Mouse (Mus musculus): ENCODE results near the gene Pate2. TPM values are rescaled to one million over a fixed set of nuclear protein-coding genes. Genes with fewer than 3 reads are reported as not detected.

The Pate2 gene
- polyA plus RNA-seq, 1 experiment from 2014 or later, result 0.53 TPM

DNA sequence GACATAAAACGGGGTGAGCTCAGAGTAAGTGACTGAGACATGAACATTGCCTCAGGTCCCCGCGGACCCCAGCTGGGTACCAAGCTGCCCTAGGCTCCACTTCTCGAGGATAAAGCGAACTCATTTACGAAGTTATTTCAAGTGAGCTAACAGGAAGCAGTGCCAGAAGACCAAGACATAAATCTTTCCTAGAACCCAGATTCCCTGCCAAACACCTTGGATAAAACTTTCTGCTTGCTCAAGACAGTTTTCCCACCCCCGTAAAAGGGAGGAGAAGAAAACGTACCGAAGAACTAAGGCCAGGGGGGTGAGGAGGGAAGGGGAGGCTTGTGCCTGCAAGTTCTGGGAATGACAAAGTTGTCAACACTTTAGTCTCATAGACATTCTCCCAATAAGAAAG is 36.8 kb upstream of the Pate2 start:
- no peak overlapping the region for H3K4me3 ChIP-seq (ENCODE audit: low read length)
- H3K4me1 ChIP-seq (ENCODE audit: control insufficient read depth, insufficient read depth, low read length), result no peaks in the 10 kb centered on the region
- H3K27me3 ChIP-seq (ENCODE audit: control insufficient read depth, insufficient read depth, low read length), result no peaks in the 10 kb centered on the region
- no peaks in the 10 kb centered on the region for H3K9me3 ChIP-seq (replicated peaks; ENCODE audit: control insufficient read depth, low read length)
- no peaks in the 10 kb centered on the region for H3K36me3 ChIP-seq (ENCODE audit: control insufficient read depth, insufficient read depth)
- no peak overlapping the region for H3K27ac ChIP-seq (ENCODE audit: low read length)
- 66% methylated on average over 9 of the region's 9 CpGs for WGBS
- H3K9ac ChIP-seq (ENCODE audit: low read length), result no peak overlapping the region
- H3K4me2 ChIP-seq (ENCODE audit: low read depth, low read length), result no peak overlapping the region
- no peak for ATAC-seq (replicated peaks; ENCODE audit: extremely low read depth, insufficient read depth, low FRiP score)

DNA sequence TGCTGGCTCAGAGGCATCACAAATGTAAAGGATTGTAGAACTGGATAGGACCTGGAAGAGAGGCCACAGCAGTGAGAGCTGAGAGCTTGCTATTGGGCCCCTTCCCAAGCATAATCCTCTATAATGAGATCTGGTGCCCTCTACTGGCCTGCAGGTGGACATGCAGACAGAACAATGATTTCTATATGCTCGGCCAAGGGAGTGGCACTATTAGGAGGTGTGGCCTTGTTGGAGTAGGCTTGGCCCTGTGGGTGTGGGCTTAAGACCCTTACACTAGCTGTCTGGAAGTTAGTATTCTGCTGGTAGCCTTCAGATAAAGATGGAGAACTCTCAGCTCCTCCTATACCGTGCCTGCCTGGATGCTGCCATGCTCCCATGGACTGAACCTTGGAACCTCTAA is 35.0 kb upstream of the Pate2 start:
- Histone ChIP-seq H3K27me3 (ENCODE audit: control insufficient read depth, insufficient read depth, low read length) (no peaks in the 10 kb centered on the region), H3K4me2 (ENCODE audit: low read depth, low read length) (no peak overlapping the region), H3K4me3 (ENCODE audit: low read length) (no peak overlapping the region), H3K9me3 (replicated peaks; ENCODE audit: control insufficient read depth, low read length) (no peaks in the 10 kb centered on the region), H3K36me3 (ENCODE audit: control insufficient read depth, insufficient read depth) (no peaks in the 10 kb centered on the region), H3K9ac (ENCODE audit: low read length) (no peak overlapping the region), H3K4me1 (ENCODE audit: control insufficient read depth, insufficient read depth, low read length) (no peaks in the 10 kb centered on the region), H3K27ac (ENCODE audit: low read length) (no peak overlapping the region)
- 8% methylated on average over 2 of the region's 2 CpGs for WGBS
- peak; percentile 80 for ATAC-seq (replicated peaks; ENCODE audit: extremely low read depth, insufficient read depth, low FRiP score)

DNA sequence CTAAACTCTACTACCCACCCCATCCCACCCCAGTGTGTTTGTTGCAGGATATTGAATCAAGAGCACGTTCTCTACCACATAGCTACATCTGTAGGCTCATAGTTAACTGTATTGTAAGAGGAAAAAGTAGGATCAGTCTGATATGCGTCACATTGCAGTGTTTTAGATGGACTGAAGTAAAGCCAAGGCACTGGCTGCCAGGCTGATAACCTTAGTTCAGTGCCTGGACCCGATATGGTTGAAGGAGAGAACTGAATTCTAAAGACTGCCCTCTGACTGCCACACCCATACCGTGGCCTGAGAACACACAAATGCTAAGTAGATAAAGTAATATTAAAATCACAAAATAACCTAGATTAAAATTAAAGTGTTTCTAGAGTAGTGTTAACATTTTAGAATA is 34.2 kb upstream of the Pate2 start:
- Histone ChIP-seq H3K4me3 (ENCODE audit: low read length) (no peak overlapping the region), H3K27ac (ENCODE audit: low read length) (no peak overlapping the region), H3K4me1 (ENCODE audit: control insufficient read depth, insufficient read depth, low read length) (no peaks in the 10 kb centered on the region), H3K9me3 (replicated peaks; ENCODE audit: control insufficient read depth, low read length) (no peaks in the 10 kb centered on the region), H3K9ac (ENCODE audit: low read length) (no peak overlapping the region), H3K27me3 (ENCODE audit: control insufficient read depth, insufficient read depth, low read length) (no peaks in the 10 kb centered on the region), H3K36me3 (ENCODE audit: control insufficient read depth, insufficient read depth) (no peaks in the 10 kb centered on the region), H3K4me2 (ENCODE audit: low read depth, low read length) (no peak overlapping the region)
- ATAC-seq (replicated peaks; ENCODE audit: extremely low read depth, insufficient read depth, low FRiP score), result no peak
- WGBS, result 57% methylated on average over 4 of the region's 4 CpGs

DNA sequence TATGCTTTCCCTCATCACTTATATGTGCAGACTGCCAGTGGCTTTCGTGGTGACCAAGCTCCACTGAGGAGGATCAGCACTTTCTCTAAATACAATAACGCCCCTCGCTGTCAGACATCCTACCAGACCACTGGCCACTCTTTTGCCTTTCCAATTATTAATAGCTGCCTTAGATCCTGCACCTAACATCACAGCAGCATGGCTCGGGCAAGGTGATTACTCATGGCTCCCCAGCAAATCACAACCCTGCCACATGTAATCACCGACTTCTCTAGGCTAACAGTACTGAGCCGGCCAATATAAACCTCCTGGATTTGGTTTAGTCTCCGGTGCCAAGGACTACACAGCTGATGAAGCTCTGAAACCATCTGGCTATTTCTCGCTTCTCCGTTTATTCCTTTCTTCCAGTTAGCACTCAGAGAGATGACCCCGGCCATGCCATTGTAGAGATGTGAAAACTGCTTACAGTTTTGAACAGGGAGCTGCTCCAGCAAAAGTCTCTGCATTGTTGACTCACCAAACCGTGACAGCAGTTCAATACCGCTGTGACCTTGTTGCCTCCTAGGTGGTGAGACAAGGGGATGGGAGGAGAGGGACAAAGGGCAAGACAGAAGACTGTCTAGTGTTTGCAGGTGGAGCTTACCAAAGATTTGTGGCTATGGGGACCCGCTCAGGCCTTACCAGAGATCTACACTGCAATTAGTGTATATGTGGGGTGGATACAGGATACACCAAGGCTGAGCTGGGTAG is 30.9 kb upstream of the Pate2 start:
- no peak overlapping the region for H3K4me2 ChIP-seq (ENCODE audit: low read depth, low read length)
- no peak overlapping the region for H3K9ac ChIP-seq (ENCODE audit: low read length)
- no peak overlapping the region for H3K27ac ChIP-seq (ENCODE audit: low read length)
- 78% methylated on average over 13 of the region's 13 CpGs for WGBS
- H3K27me3 ChIP-seq (ENCODE audit: control insufficient read depth, insufficient read depth, low read length), result no peaks in the 10 kb centered on the region
- no peaks in the 10 kb centered on the region for H3K36me3 ChIP-seq (ENCODE audit: control insufficient read depth, insufficient read depth)
- no peaks in the 10 kb centered on the region for H3K4me1 ChIP-seq (ENCODE audit: control insufficient read depth, insufficient read depth, low read length)
- H3K4me3 ChIP-seq (ENCODE audit: low read length), result no peak overlapping the region
- no peaks in the 10 kb centered on the region for H3K9me3 ChIP-seq (replicated peaks; ENCODE audit: control insufficient read depth, low read length)
- ATAC-seq (replicated peaks; ENCODE audit: extremely low read depth, insufficient read depth, low FRiP score), result no peak

DNA sequence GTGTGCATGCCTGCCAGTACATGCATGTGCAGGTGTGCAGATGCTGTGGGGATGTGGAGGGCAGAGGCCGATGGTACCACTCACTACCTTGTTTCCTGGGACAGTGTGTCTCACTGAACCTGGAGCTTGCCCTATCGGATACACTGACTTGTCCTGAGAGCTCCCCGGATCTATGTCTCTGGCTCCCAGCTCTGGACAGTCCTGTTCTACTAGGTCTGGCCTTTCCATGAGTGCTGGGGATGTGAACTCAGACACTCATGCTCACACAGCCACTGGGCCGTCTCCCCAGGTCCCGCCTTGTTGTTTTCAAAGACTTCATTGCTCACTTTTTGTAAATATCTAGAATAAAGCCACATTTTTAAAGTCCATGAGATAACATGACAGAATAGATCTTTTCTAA is 29.1 kb upstream of the Pate2 start:
- Histone ChIP-seq H3K9me3 (replicated peaks; ENCODE audit: control insufficient read depth, low read length) (no peaks in the 10 kb centered on the region), H3K4me3 (ENCODE audit: low read length) (no peak overlapping the region), H3K9ac (ENCODE audit: low read length) (no peak overlapping the region), H3K27ac (ENCODE audit: low read length) (no peak overlapping the region), H3K36me3 (ENCODE audit: control insufficient read depth, insufficient read depth) (no peaks in the 10 kb centered on the region), H3K27me3 (ENCODE audit: control insufficient read depth, insufficient read depth, low read length) (no peaks in the 10 kb centered on the region), H3K4me2 (ENCODE audit: low read depth, low read length) (no peak overlapping the region), H3K4me1 (ENCODE audit: control insufficient read depth, insufficient read depth, low read length) (no peaks in the 10 kb centered on the region)
- ATAC-seq (replicated peaks; ENCODE audit: extremely low read depth, insufficient read depth, low FRiP score), result no peak
- WGBS, result 77% methylated on average over 5 of the region's 5 CpGs

DNA sequence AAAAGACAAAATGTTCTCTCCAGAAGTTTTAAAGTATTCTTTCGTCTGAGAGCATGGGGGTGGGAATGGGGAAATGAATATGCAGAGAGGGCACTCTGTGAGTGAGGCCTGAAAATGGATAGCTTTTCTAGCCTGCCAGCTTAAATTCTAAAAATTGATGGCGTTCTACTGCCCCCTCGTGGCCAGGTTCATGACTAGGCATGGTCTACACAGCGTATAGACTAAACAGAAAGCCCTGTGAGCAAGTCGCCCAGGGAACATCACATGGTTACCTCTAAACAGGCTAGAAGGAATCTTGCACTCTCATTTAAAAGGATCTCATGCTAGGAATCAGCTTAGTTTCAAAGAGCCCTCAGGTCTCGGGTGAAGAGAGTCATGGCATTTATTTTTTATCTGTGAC is 28.6 kb upstream of the Pate2 start:
- no peaks in the 10 kb centered on the region for H3K36me3 ChIP-seq (ENCODE audit: control insufficient read depth, insufficient read depth)
- no peak overlapping the region for H3K27ac ChIP-seq (ENCODE audit: low read length)
- no peak overlapping the region for H3K4me2 ChIP-seq (ENCODE audit: low read depth, low read length)
- H3K4me1 ChIP-seq (ENCODE audit: control insufficient read depth, insufficient read depth, low read length), result no peaks in the 10 kb centered on the region
- no peak; the same call in 1 of the 2 replicates for ATAC-seq (replicated peaks; ENCODE audit: extremely low read depth, insufficient read depth, low FRiP score)
- H3K4me3 ChIP-seq (ENCODE audit: low read length), result no peak overlapping the region
- no peak overlapping the region for H3K9ac ChIP-seq (ENCODE audit: low read length)
- H3K27me3 ChIP-seq (ENCODE audit: control insufficient read depth, insufficient read depth, low read length), result no peaks in the 10 kb centered on the region
- WGBS, result 9% methylated on average over 6 of the region's 6 CpGs
- H3K9me3 ChIP-seq (replicated peaks; ENCODE audit: control insufficient read depth, low read length), result no peaks in the 10 kb centered on the region

DNA sequence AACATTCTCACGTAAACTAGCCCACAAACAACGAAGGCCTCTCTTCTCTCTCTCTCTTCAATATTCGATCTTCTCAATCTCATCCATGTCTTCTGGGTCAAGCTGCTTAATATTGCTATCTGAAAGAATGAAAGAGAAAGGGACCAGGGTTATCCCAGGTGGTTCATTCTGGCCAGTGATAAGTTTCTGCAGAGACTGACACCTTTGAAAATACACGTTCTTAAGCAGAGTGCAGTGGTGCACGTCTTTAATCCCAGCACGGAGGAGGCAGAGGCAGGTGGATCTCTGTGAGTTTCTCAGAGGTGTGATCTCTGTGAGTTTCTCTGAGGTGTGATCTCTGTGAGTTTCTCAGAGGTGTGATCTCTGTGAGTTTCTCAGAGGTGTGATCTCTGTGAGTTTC is 28.1 kb upstream of the Pate2 start:
- Histone ChIP-seq H3K9ac (ENCODE audit: low read length) (no peak overlapping the region), H3K27ac (ENCODE audit: low read length) (no peak overlapping the region), H3K4me3 (ENCODE audit: low read length) (no peak overlapping the region), H3K27me3 (ENCODE audit: control insufficient read depth, insufficient read depth, low read length) (no peaks in the 10 kb centered on the region), H3K9me3 (replicated peaks; ENCODE audit: control insufficient read depth, low read length) (no peaks in the 10 kb centered on the region), H3K4me2 (ENCODE audit: low read depth, low read length) (no peak overlapping the region), H3K36me3 (ENCODE audit: control insufficient read depth, insufficient read depth) (no peaks in the 10 kb centered on the region), H3K4me1 (ENCODE audit: control insufficient read depth, insufficient read depth, low read length) (no peaks in the 10 kb centered on the region)
- ATAC-seq (replicated peaks; ENCODE audit: extremely low read depth, insufficient read depth, low FRiP score), result no peak
- 58% methylated on average over 6 of the region's 6 CpGs for WGBS

DNA sequence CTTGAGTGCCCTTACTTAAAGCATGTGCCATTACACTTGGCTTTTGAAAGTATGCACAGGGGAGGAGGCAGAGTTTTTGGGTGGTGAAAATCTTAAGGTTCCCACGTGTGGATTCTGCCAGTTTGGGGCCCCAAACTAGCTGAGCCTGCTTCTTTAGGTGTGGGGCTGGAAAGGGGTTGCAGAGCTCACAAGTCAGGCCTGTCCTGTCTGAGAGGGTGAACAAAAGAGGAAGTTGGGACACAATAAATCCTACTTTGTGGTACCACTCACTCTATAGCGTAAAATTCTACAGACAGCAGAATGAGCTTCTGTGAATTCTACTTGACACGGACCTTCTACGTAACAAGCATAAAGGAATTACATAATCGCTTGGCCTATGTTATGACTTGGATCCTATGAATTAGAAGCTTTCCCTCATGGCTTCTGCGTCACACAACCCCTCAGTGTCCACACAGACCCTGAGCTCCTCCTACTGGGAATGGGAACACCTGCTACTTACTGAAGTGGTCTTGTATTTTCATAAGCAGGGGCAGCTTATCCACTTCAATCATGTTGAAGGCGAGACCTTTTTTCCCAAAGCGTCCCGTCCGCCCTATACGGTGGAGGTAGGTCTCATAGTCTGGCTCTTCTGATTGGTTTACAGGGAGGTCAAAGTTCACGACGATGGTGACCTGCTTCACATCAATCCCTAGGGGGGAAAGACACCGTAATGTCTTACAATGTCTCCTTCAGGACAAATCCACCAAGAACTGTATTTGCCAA is 26.8 kb upstream of the Pate2 start:
- Histone ChIP-seq H3K9ac (ENCODE audit: low read length) (no peak overlapping the region), H3K4me2 (ENCODE audit: low read depth, low read length) (no peak overlapping the region), H3K9me3 (replicated peaks; ENCODE audit: control insufficient read depth, low read length) (no peaks in the 10 kb centered on the region), H3K27me3 (ENCODE audit: control insufficient read depth, insufficient read depth, low read length) (no peaks in the 10 kb centered on the region), H3K4me1 (ENCODE audit: control insufficient read depth, insufficient read depth, low read length) (no peaks in the 10 kb centered on the region), H3K27ac (ENCODE audit: low read length) (no peak overlapping the region), H3K36me3 (ENCODE audit: control insufficient read depth, insufficient read depth) (no peaks in the 10 kb centered on the region), H3K4me3 (ENCODE audit: low read length) (no peak overlapping the region)
- WGBS, result 80% methylated on average over 14 of the region's 14 CpGs
- no peak for ATAC-seq (replicated peaks; ENCODE audit: extremely low read depth, insufficient read depth, low FRiP score)

DNA sequence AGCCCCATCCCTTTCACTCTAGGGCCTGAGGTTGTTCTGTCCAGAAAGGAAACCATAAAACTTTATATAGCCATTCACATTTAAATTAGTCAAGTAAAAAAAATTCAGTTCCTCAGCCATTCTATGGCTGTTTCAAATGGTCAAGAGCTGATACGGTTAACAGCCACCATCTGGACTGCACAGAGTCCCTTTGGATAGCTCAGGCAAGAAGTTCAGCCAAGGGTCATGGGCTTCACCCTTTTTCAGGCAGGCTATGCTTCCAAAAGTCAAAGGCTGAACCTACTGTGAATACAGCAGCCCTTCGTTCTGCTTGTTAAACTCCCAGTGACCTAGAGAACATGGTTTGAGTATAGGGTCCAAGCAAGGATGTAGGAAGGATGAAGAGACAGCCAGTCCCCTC is 25.4 kb upstream of the Pate2 start:
- Histone ChIP-seq H3K9me3 (replicated peaks; ENCODE audit: control insufficient read depth, low read length) (no peaks in the 10 kb centered on the region), H3K27ac (ENCODE audit: low read length) (no peak overlapping the region), H3K36me3 (ENCODE audit: control insufficient read depth, insufficient read depth) (no peaks in the 10 kb centered on the region), H3K4me1 (ENCODE audit: control insufficient read depth, insufficient read depth, low read length) (no peaks in the 10 kb centered on the region), H3K4me2 (ENCODE audit: low read depth, low read length) (no peak overlapping the region), H3K4me3 (ENCODE audit: low read length) (no peak overlapping the region), H3K9ac (ENCODE audit: low read length) (no peak overlapping the region), H3K27me3 (ENCODE audit: control insufficient read depth, insufficient read depth, low read length) (no peaks in the 10 kb centered on the region)
- WGBS, result 63% methylated on average over 2 of the region's 2 CpGs
- 0 out of 2 replicates have a peak, but pooled peaks have one; percentile 28 for ATAC-seq (replicated peaks; ENCODE audit: extremely low read depth, insufficient read depth, low FRiP score)

All from heart, embryonic 16.5 days (tissue).